Mouse (Mus musculus) E14TG2a.4 (cell line): ENCODE results near the gene Aatf.

ENCODE experiments used
- CTCF ChIP-seq: conservative IDR thresholded peaks from 2 replicates; pipeline ENCODE4 v1.5.1; 2014; ENCODE audit warnings: low read length
- NANOG ChIP-seq: IDR thresholded peaks from 2 replicates; pipeline ENCODE4 v1.6.1; 2014; ENCODE audit warnings: borderline replicate concordance, low read length, mixed read lengths
- POU5F1 ChIP-seq: IDR thresholded peaks from 2 replicates; pipeline ENCODE4 v1.6.1; 2014; ENCODE audit warnings: low read length, borderline replicate concordance

GRCm38 (mm10) chr11:84513171-84514116, at the start of gene Aatf:
- TF ChIP-seq CTCF (no peak), POU5F1 (no peak), NANOG (no peak)
